Mouse (Mus musculus) urinary bladder, postnatal 36 days (tissue): ENCODE results near the gene Gm49380.
A peak's percentile ranks its signal among the peaks of the same experiment; 100 is the strongest.

Experiments used
- DNase-seq, 2 experiments: peaks; one replicate each; pipeline ENCODE4 v3.0.0; 2022; ENCODE audit warnings: low spot score in 2 of 2, mixed read lengths in 1 of 2

The Gm49380 gene

DNA sequence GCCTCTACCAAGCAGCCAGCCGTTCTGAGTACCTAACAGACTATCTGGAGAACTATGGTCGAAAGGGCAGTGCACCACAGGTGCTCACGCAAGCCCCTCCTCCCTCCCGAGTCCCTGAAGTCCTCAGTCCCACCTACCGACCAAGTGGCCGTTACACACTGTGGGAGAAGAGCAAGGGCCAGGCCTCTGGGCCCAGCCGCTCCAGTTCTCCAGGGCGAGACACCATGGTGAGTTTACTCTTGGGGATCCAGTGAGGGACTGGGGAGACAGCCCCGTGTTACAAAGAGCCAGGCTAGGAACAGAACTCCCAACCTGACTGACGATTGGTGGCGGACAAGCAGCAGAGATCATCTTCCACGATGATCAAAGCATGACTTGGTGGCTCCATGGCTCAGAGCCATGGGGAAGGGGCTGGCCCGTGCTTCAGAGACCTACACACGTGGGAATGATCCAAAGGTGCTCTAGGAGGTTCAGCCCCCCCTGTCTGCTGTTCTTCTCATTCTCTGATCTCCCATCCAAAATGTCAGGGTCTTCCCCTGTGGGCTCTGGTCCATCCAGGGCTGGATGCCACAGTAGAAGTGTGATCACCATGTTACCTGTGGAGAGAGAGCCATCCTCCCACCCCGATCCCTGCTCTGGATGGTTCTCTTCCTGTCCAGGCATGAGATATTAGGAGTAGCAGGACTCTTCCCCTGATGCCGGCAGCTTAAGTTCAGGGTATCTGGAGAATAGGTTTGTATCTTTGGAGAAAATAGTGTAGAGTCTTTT lies 37.1 kb downstream of the Gm49380 start:
- no peak for DNase-seq

GRCm38 (mm10) chr9:44075276-44075995 lies 37.9 kb downstream of the Gm49380 start:
- no peak for DNase-seq

- DNase-seq, result no peak
Measured at GRCm38 (mm10) chr9:44074395-44075275, 38.7 kb downstream of the Gm49380 start.

DNA sequence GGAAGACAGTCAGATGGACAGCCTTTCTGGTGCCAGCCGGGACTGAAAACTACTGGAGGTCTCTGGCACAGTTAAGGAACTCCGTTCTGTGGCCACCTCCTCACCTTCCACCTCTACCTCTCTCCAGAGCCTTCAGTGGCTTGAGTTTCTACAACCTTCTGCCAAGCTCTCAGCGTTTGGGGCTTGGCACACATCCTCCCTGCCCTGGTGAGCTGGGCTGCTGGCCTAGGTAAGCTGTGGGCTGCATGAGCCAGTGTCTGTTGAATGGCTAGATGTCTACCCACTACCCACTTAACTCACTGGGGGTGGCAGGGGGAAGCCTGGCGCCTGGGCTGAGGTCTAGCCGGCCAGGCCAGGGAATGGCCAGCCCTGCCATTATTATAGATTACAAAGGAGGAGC lies 40.2 kb downstream of the Gm49380 start:
- DNase-seq, result no peak

DNA sequence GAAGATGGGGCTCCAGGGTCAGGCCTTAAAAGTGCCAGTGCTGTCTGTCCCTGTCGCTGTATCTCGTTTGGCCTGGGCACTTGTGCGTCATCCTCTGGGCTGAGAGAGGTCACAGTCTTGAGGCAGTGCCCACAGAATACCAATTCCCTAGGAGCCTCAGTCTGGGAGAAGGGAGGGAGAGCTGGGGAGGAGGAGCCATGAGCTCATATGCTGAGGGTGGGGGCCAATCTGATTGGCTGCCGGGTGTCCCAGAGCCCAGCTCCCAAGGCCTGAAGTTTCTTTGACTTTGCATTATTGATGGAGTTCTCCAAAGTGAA lies 40.7 kb downstream of the Gm49380 start:
- no peak for DNase-seq

DNA sequence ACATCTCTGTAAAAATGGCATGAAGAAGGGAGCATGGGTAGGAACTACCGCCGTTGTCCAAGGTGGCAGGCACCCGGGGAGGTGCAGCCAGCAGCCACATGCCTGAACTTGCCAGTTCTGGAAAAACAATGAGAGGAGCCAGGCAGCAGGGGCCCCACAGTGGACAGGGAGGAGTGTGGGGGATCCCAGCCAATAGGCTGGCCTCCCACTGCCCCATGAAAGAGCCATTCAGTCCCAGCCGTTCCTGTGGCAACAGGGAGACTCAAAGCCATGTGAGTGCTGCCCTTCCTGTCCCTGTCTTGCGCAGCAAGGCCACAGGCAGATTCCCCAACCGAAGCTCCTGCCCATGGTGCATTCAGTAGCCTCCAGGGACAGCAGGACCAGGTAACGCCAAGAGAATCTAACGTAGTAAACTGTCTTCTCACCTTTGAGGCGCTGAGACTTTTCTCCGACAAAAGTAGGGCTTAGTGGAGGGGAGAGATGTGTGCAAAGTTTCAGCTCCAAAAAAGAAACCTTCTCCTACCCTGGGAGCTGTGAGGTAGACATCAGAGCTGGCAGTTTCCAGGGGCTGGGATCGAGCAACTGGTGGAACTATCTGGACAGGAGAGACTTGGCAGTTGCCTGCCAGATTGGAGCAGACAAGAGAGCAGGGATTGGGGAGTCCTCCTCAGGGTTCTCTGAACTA lies 41.2 kb downstream of the Gm49380 start:
- DNase-seq, result no peak

- DNase-seq, result no peak
Measured at GRCm38 (mm10) chr9:44070844-44071231, 42.5 kb downstream of the Gm49380 start.

- no peak for DNase-seq
Measured at GRCm38 (mm10) chr9:44070113-44070843, 43.0 kb downstream of the Gm49380 start.

DNA sequence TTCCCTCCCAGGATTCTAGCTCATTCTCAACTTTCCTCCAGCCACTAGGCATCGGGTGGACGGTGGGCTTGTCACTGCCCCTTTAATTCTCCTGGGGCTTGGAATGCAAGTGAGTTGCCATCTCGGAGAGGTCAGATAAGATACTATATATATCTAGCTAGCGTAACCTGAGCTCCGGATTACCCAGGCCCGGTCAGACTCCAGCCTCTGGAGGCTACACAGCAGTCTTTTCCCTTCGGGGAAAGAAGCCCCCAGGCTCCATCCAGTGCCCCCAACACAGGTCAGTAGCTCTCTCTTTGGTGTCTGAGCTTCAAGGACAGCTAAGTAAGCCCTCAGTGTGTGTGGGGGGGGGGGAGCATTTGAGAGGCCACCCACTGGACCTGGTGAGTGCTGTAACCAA lies 44.0 kb downstream of the Gm49380 start:
- DNase-seq, result no peak

DNA sequence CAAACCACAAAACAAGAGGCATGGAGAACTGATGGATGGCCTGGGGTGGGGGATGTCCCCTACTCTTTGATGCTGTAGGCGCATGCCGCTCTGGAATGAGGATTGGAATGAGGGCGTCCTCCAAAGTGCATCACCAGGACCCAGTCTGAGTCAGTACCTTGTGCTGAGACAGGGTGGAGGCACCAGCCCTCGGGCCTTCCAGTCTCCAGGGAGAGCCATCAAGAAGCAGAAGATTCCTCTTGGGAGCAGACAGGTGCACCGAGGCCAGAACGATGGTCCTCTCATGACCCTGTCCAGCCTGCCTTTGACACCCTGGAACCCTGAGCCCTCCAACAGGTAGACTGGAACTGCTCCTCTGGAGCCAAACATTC lies 45.4 kb downstream of the Gm49380 start:
- no peak for DNase-seq

DNA sequence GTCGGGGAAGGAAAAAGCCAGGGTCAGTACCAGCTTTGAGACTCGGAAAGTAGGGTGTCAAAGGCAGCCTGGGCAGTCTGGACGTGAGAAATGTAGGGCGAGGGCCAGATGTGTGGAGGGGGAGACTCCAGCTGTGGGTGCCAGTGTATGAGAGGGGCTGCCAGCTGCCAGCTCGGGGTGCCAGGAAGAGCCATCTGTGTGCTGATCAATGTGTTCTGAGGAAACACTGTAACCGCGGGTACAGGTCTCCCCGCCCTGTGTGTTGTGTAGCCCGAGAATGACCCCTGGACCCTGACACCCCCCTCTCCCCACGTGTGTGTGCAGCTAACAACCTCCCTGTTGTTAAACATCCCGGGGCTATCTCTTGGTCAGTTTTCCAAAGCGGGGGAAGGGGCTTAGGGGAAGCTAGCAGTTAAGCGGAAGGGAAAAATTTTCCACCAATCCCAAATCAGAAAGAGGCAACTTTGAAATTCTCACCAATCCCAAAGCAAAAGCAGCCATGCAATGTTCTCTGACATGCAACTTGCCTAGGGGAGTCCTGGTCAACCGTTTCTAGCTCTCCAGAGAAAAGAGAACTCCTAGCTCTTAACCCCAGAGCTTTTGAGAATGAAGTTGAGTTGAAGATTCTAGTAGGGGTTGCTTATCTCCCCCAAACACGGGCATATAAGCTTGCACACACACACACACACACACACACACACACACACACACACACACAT lies 45.9 kb downstream of the Gm49380 start:
- no peak for DNase-seq

- peak; percentile 99 for DNase-seq
Measured at GRCm38 (mm10) chr9:44066785-44067225, 46.5 kb downstream of the Gm49380 start, which contains the start of gene Usp2. Gene Usp2, plus strand, starts transcription at chr9:44067021.

DNA sequence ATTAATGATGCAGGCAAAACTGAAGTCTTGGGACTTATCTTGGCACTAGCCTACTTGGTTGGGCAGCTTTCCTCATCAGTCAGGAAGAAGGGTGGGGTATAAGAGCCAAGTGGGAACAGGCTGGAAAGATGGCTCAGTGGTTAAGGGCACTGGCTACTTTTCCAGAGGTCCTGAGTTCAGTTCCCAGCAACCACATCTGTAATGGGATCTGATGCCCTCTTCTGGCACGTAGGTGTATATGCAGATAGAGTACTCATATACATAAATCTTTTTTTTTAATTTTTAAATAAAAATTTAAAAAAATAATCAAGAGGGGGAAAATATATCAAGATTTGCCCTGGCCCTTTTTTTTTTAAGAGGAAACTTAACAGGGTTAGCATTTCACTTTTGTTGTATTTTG lies 48.1 kb downstream of the Gm49380 start:
- no peak for DNase-seq

DNA sequence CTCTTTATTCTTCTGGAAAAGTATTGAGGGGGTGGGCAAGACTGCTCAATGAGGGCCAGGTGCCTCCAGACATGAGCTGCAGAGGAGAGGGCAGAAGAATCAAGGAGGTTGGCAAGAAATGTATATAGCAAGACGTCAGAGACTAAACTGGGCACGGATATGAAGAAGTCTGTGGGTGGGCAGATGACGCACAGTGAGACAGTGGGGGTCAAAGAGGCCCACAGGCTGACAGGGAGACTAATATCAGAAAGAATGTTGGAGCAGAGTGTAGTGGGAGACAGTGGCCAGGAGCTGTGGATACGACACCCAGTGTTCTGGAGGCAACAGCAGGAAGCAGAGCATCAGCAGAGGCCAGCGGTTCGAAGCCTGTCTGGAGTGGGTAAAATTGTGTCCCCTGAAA lies 54.7 kb downstream of the Gm49380 start:
- no peak for DNase-seq

GRCm38 (mm10) chr9:44053936-44054335 lies 59.4 kb downstream of the Gm49380 start:
- no peak for DNase-seq

DNA sequence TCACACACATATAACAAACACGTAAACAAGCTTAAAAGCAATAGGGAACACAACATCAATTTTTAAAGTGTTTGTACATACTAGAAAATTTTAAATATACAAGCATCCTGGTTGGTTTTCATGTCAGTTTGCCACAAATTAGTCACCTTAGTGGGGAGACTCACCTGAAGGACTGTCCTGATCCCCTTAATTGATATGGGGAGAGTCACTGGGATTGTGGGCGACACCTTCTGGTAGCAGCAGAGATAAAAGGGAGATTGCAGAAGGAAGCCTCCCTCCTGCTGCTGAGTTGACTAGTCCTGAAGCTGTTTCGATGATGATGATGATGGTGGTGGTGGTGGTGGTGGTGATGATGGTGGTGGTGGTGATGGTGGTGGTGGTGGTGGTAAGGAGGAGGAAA lies 60.4 kb downstream of the Gm49380 start:
- DNase-seq, result no peak

DNA sequence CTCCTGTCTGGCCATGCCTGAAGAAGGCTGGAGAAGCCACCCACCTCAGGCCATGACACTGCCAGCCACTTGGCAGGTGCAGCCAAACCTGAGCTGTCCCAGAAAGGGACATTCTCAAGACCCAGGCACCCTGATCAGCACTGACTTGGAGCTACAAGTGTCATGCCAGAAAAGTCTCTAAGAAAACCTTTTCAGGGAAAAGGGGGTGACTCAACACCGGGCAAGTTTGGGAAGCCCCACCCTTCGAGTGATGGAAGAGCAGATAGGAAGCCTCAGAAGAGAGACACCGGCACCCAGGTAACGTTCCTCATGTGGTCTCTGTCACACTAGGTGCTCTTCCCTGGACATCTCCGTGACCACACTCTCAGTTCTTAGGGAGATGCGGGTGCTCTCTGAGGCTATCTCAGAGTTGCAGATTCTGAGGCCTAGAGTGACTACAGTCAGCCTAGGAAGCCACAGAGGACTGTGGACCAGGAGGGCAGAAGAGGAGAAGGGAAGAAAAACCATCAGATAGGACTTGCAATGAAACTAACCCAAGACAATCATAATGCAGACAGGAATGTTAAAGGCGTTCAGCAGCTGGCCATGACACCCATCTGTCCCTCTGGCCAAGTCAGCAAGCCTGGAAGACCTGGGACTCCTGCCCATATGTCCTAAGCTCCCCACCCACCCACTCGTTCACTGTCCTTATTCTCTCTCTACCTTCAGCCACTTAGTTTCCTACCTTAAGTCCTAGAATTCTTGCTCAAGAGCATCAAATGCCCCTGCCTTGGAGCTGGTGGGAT lies 63.7 kb downstream of the Gm49380 start:
- no peak for DNase-seq

DNA sequence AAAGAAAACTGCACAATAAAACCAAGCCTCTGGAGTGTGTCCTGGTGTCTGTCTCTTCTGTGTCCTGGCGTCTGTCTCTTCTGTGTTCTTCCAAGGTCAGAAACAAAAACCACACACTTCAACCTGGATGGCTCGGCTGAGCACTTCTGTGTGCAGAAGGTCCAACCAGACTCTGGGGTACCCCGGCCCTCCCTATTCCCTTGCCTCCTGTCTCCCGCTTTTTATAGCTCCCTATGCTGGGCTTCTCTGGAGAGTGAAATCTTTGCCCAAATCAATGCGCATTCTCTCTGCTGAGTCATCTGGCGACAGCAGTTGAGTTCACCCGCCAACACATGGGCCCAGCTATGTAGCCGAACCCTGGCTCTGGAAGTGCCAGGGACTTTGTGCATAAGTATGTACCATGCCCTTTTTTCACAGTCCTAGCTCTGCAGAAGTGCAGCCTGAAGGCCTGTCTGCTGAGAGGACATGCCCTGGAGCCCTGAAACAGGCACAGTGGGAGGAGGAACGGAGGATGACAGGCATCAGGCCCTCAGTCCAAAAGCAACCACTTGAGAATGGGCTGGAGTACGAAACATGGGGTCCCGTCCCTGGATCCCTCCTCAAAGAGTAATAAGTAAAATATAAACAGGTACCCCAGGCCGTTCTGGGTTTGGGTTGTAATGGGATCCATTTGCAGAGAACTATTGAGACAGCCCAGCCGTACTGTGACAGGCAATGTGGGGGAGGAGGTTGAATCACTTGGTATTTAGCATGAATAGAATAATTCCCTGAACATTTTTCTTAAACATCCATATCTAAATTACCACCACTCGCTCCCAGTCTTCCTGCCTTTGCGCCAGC lies 64.5 kb downstream of the Gm49380 start:
- no peak for DNase-seq
